Mouse (Mus musculus): Measurements from ENCODE around the gene Fip1l1. TPM values are rescaled to one million over a fixed set of nuclear protein-coding genes. Genes with fewer than 3 reads are reported as not detected.

Fip1l1 gene
- polyA plus RNA-seq (2015; fragmentation: Nextera tagmentation; extraction: Ambion mirVana) = 43.7 and 57.3 TPM in 2 replicates

DNA sequence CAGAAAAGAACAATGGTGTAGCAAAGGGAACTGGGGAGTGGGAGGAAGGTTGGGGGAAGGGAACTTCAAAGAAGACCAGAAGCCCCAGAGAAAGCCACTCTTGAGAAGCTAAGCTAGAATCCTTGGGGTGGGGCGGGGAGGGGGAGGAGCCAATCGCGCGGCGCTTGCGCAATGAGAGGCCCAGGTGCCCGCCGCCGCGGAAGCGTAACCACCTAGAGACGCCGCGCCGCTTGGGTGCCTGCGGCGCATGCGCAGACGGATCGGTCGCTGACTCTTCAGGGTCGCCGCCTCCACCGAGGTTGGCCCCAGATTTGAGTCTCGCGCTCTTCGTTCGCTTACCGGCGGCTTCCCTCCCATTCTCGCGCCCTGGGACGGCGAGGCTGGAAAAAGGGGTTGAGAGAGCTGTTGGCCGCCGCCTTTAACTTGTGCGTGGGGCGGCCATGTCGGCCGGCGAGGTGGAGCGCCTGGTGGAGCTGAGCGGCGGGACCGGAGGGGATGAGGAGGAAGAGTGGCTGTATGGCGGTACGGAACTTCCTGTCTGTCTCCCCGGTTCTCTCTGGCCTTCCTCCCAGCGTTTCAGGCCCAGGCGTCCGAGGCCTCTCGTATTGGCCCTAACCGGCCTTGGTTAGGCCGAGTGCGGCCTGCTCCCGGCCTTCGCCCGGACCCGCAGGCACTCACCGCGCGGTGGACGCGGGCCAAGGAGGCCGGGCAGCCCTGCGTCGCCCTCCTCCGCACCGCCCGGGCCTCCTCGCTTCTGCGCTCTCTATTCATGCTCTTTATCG is at the start of gene Fip1l1:
Gene Fip1l1, plus strand, starts transcription at position 210 of the 782 bp plus-strand sequence.
- no peaks in the 10 kb centered on the region for H3K9me3 ChIP-seq (replicated peaks)
- peak within 1 kb of the TSS; percentile 91 for H3K9ac ChIP-seq
- under 1% methylated on average over 70 of the region's 73 CpGs for WGBS (ENCODE audit: insufficient replicate concordance)
- H3K4me3 ChIP-seq (replicated peaks) = peak within 1 kb of the TSS; percentile 86
- peak within 1 kb of the TSS; percentile 92 for H3K27ac ChIP-seq
- peaks cover 14% of the 10 kb centered on the region for H3K36me3 ChIP-seq
- no peaks in the 10 kb centered on the region for H3K27me3 ChIP-seq
- ATAC-seq (ENCODE audit: low read depth) (peak; percentile 80), DNase-seq (peak; percentile 87)
- H3K4me2 ChIP-seq = peak within 1 kb of the TSS; percentile 73
- peaks cover 39% of the 10 kb centered on the region for H3K4me1 ChIP-seq (replicated peaks)

- no peaks in the 10 kb centered on the region for H3K36me3 ChIP-seq
- no peak overlapping the region for H3K27ac ChIP-seq
- no peak for ATAC-seq (ENCODE audit: low read depth)
- no peak overlapping the region for H3K9ac ChIP-seq
- H3K9me3 ChIP-seq (replicated peaks) = no peaks in the 10 kb centered on the region
- H3K27me3 ChIP-seq = no peaks in the 10 kb centered on the region
- 78% methylated on average over 3 of the region's 3 CpGs for WGBS (ENCODE audit: insufficient replicate concordance)
- no peaks in the 10 kb centered on the region for H3K4me1 ChIP-seq (replicated peaks)
- DNase-seq = no peak
- no peak overlapping the region for H3K4me3 ChIP-seq (replicated peaks)
- no peak overlapping the region for H3K4me2 ChIP-seq
Measured at GRCm38 (mm10) chr5:74492705-74493104, 42.5 kb upstream of the Fip1l1 start.

DNA sequence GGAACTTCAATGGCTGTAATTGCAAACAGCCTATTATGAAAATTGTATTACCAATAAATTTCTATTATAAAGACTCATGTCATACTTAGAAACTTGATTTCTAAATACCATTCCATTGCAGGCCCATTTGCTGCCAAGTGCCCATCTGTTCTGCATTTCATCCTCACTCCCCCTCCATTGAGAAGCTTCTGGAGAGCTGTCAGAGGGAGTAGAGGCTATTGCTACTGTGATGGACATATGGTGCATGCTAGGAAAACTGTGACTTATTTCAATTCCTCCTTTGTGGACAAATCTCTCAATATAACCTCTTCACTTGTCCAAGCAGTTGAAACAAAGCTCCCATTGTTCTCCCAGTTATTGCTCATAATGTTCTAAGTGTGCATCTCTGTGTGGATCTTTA is 23.6 kb upstream of the Fip1l1 start:
- DNase-seq = no peak
- no peak overlapping the region for H3K9ac ChIP-seq
- no peak for ATAC-seq (ENCODE audit: low read depth)

DNA sequence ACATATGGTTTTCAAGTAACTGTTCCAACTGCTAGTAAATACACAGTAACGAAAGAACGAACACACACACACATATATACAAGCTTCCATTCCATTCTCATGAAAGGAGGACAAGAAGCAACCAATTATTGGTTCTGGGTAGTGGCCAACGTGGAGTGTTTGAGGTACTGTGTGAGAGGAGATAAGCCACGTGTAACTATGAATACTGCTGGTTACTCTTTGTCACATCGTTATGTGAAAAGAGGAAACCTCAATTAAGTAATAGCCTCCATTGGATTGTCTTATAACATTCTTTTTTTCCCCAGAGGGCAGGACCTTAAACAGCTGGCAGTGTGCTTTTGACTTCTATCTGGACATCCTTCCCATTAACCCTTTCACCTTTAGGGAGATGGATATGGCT is 8.2 kb upstream of the Fip1l1 start:
- H3K27ac ChIP-seq = no peak overlapping the region
- DNase-seq (no peak), ATAC-seq (ENCODE audit: low read depth) (no peak)
- no peak overlapping the region for H3K9ac ChIP-seq
- H3K27me3 ChIP-seq = no peaks in the 10 kb centered on the region
- H3K4me1 ChIP-seq (replicated peaks) = peaks cover 43% of the 10 kb centered on the region
- 48% methylated on average over 5 of the region's 5 CpGs for WGBS (ENCODE audit: insufficient replicate concordance)
- no peak overlapping the region for H3K4me3 ChIP-seq (replicated peaks)
- H3K4me2 ChIP-seq = no peak overlapping the region
- H3K9me3 ChIP-seq (replicated peaks) = no peaks in the 10 kb centered on the region
- H3K36me3 ChIP-seq = no peaks in the 10 kb centered on the region

More for the DNA sequence above, 23.6 kb upstream of the Fip1l1 start:
- H3K27ac ChIP-seq = no peak overlapping the region
- H3K9me3 ChIP-seq (replicated peaks) = no peaks in the 10 kb centered on the region
- no peak overlapping the region for H3K4me2 ChIP-seq
- H3K4me3 ChIP-seq (replicated peaks) = no peak overlapping the region
- peaks cover 10% of the 10 kb centered on the region for H3K36me3 ChIP-seq
- H3K4me1 ChIP-seq (replicated peaks) = no peaks in the 10 kb centered on the region
- no peaks in the 10 kb centered on the region for H3K27me3 ChIP-seq

- Histone ChIP-seq H3K36me3 (no peaks in the 10 kb centered on the region), H3K4me3 (replicated peaks) (peak overlapping the region; percentile 93), H3K27me3 (no peaks in the 10 kb centered on the region), H3K9ac (peak overlapping the region; percentile 79), H3K27ac (no peak overlapping the region), H3K9me3 (replicated peaks) (no peaks in the 10 kb centered on the region), H3K4me1 (replicated peaks) (peaks cover 54% of the 10 kb centered on the region), H3K4me2 (peak overlapping the region; percentile 98)
- no peak for DNase-seq
- no peak for ATAC-seq (ENCODE audit: low read depth)
- WGBS (ENCODE audit: insufficient replicate concordance) = 7% methylated on average over 16 of the region's 16 CpGs
Measured at GRCm38 (mm10) chr5:74530785-74531184, 4.5 kb upstream of the Fip1l1 start.

GRCm38 (mm10) chr5:74531630-74532280 is 3.5 kb upstream of the Fip1l1 start, which contains the start of gene Scfd2:
TSS of gene Scfd2 (minus strand) at chr5:74531759.
- Histone ChIP-seq H3K4me1 (replicated peaks) (peaks cover 60% of the 10 kb centered on the region), H3K9me3 (replicated peaks) (no peaks in the 10 kb centered on the region), H3K9ac (peak within 1 kb of the TSS; percentile 79), H3K4me3 (replicated peaks) (peak within 1 kb of the TSS; percentile 93), H3K27ac (peak within 1 kb of the TSS; percentile 80), H3K36me3 (no peaks in the 10 kb centered on the region), H3K4me2 (peak within 1 kb of the TSS; percentile 98), H3K27me3 (no peaks in the 10 kb centered on the region)
- WGBS (ENCODE audit: insufficient replicate concordance) = 5% methylated on average over 35 of the region's 35 CpGs
- DNase-seq (peak; percentile 93), ATAC-seq (ENCODE audit: low read depth) (peak; percentile 81)

DNA sequence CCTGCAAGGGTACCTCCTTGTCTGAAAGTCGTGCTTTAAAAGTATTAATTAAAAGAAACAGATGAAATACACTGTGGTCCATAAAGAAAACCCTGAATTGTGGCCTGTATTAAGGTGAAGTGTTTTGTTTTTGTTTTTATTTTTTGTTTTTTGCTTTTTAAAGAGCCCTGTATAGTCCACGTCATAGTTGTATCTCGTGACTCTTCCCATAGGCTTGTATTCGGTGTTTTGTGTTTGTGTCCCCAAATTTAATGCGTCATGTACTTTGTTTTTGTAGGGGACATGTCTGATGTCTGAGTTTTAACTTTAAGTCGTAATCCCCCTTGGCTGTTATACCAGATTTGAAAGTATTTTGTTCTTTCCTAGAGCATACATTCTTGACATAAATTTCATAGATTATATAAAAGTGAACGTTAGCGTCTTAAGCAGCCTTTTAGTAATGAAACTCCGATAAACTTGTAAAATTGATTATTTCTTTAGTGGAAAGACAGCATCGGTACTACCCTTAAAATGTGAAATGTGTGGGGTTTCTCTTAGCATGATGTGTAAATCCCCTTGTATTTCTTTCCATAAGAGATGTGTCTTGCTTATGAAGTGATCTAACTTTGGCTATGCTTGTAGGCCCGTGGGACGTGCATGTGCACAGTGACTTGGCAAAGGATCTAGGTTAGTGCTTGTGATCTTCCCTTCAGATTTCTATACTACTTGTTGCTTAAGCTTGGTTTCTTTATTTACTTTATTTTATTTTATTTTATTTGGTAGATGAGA is 1.1 kb downstream of the Fip1l1 start:
- H3K27ac ChIP-seq = peak overlapping the region; percentile 92
- 33% methylated on average over 12 of the region's 12 CpGs for WGBS (ENCODE audit: insufficient replicate concordance)
- H3K4me1 ChIP-seq (replicated peaks) = peaks cover 29% of the 10 kb centered on the region
- H3K9ac ChIP-seq = peak overlapping the region; percentile 91
- DNase-seq (no peak), ATAC-seq (ENCODE audit: low read depth) (no peak)
- H3K4me2 ChIP-seq = peak overlapping the region; percentile 73
- no peaks in the 10 kb centered on the region for H3K27me3 ChIP-seq
- H3K9me3 ChIP-seq (replicated peaks) = no peaks in the 10 kb centered on the region
- peaks cover 22% of the 10 kb centered on the region for H3K36me3 ChIP-seq
- H3K4me3 ChIP-seq (replicated peaks) = peak overlapping the region; percentile 86

- Histone ChIP-seq H3K27me3 (no peaks in the 10 kb centered on the region), H3K4me3 (replicated peaks) (no peak overlapping the region), H3K4me1 (replicated peaks) (no peaks in the 10 kb centered on the region), H3K27ac (no peak overlapping the region), H3K9ac (no peak overlapping the region), H3K36me3 (peaks cover 69% of the 10 kb centered on the region), H3K9me3 (replicated peaks) (no peaks in the 10 kb centered on the region), H3K4me2 (no peak overlapping the region)
- ATAC-seq (ENCODE audit: low read depth) = no peak
- no peak for DNase-seq
- 86% methylated on average over 4 of the region's 4 CpGs for WGBS (ENCODE audit: insufficient replicate concordance)
Measured at GRCm38 (mm10) chr5:74545606-74546005, 10.4 kb downstream of the Fip1l1 start.

- Histone ChIP-seq H3K27ac (no peak overlapping the region), H3K9ac (no peak overlapping the region), H3K9me3 (replicated peaks) (no peaks in the 10 kb centered on the region), H3K4me2 (no peak overlapping the region), H3K4me1 (replicated peaks) (no peaks in the 10 kb centered on the region), H3K4me3 (replicated peaks) (no peak overlapping the region), H3K36me3 (peaks cover 66% of the 10 kb centered on the region), H3K27me3 (no peaks in the 10 kb centered on the region)
- DNase-seq (no peak), ATAC-seq (ENCODE audit: low read depth) (no peak)
- WGBS (ENCODE audit: insufficient replicate concordance) = 89% methylated on average over 8 of the region's 8 CpGs
Measured at GRCm38 (mm10) chr5:74549566-74549965, 14.3 kb downstream of the Fip1l1 start.

- ATAC-seq (ENCODE audit: low read depth) (no peak), DNase-seq (no peak)
- Histone ChIP-seq H3K4me2 (no peak overlapping the region), H3K4me1 (replicated peaks) (no peaks in the 10 kb centered on the region), H3K9me3 (replicated peaks) (no peaks in the 10 kb centered on the region), H3K9ac (no peak overlapping the region), H3K27me3 (no peaks in the 10 kb centered on the region), H3K27ac (no peak overlapping the region), H3K4me3 (replicated peaks) (no peak overlapping the region), H3K36me3 (peaks cover 63% of the 10 kb centered on the region)
- 75% methylated on average over 1 of the region's 1 CpGs for WGBS (ENCODE audit: insufficient replicate concordance)
Measured at GRCm38 (mm10) chr5:74561151-74561550, 25.9 kb downstream of the Fip1l1 start.

- DNase-seq = no peak
- Histone ChIP-seq H3K4me3 (replicated peaks) (no peak overlapping the region), H3K4me2 (no peak overlapping the region), H3K27ac (no peak overlapping the region), H3K9me3 (replicated peaks) (no peaks in the 10 kb centered on the region), H3K36me3 (peaks cover 40% of the 10 kb centered on the region), H3K27me3 (no peaks in the 10 kb centered on the region), H3K9ac (no peak overlapping the region), H3K4me1 (replicated peaks) (no peaks in the 10 kb centered on the region)
- ATAC-seq (ENCODE audit: low read depth) = no peak
- 86% methylated on average over 6 of the region's 6 CpGs for WGBS (ENCODE audit: insufficient replicate concordance)
Measured at GRCm38 (mm10) chr5:74571767-74572166, 36.5 kb downstream of the Fip1l1 start.

Data from liver, embryonic 13.5 days (tissue).